Mouse (Mus musculus) E14TG2a.4 (cell line): Measurements from ENCODE around the gene Prr19.

ENCODE experiments used
- CTCF ChIP-seq: conservative IDR thresholded peaks from 2 replicates; pipeline ENCODE4 v1.5.1; 2014; ENCODE audit warnings: low read length
- NANOG ChIP-seq: IDR thresholded peaks from 2 replicates; pipeline ENCODE4 v1.6.1; 2014; ENCODE audit warnings: borderline replicate concordance, low read length, mixed read lengths
- POU5F1 ChIP-seq: IDR thresholded peaks from 2 replicates; pipeline ENCODE4 v1.6.1; 2014; ENCODE audit warnings: low read length, borderline replicate concordance

DNA sequence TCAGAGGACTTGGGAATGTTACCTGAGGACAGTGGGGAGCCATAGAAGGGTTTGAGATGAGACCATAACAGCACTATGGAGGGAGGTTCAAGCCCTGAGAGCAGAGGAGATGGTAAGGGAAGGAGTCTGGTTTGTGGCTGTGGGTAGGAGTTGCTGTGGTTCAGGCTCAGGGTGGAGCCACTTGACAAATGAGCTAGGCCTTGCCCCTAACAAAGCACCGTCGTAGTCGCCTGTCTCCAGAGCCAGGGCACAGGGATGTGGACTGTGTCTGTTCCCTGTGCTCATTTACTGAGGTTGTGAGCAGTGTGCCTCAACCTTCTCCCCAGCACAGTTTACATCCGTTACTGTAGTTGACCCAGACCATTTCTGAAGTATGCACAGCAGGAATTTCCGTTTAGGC, 26.6 kb upstream of the Prr19 start:
- no peak for TF ChIP-seq CTCF
- no peak for TF ChIP-seq NANOG
- no peak for TF ChIP-seq POU5F1
